Mouse (Mus musculus) brain, embryonic 14.5 days (tissue): ENCODE measurements at regions not wholly inside any gene's neighbourhood (a gene's known extent, or its start where the extent isn't known, plus 50 kb on each side); places are given as distances from the start of the nearest gene placed in this dataset.
"Not testable (repeated sequence)": the region's sequence is repeated elsewhere in the genome, so short reads cannot be mapped to it uniquely, and the experiment has no call there.

Source experiments
- DNase-seq: peaks from one replicate; pipeline ENCODE4 v3.0.0-alpha.2; 2011; ENCODE audit warnings: low read depth
- CTCF ChIP-seq: fragments of 200-500 bp; IDR thresholded peaks from 2 replicates; pipeline ENCODE4 v1.5.1; 2012; ENCODE audit warnings: inconsistent platforms, mild to moderate bottlenecking, moderate library complexity, borderline replicate concordance; ENCODE audit not compliant: insufficient read depth, insufficient read length; ENCODE audit errors: extremely low read depth
- POLR2A ChIP-seq: fragments of 200-500 bp; IDR thresholded peaks from 2 replicates; pipeline ENCODE4 v1.6.1; 2012; ENCODE audit warnings: mild to moderate bottlenecking, inconsistent platforms, borderline replicate concordance; ENCODE audit not compliant: poor library complexity, insufficient read depth, insufficient read length, severe bottlenecking; ENCODE audit errors: extremely low read depth

- peak; percentile 71 for DNase-seq
- TF ChIP-seq CTCF: no peak
- no peak for TF ChIP-seq POLR2A
These were observed 55.6 kb upstream of the Zfp366 start for GRCm38 (mm10) chr13:99128979-99129378.

- no peak for TF ChIP-seq CTCF
- no peak for TF ChIP-seq POLR2A
- no peak for DNase-seq
These were observed 56.3 kb upstream of the Zfp366 start for GRCm38 (mm10) chr13:99128284-99128691.

- peak; percentile 22 for DNase-seq
- TF ChIP-seq POLR2A (no peak), CTCF (no peak)
These were observed 56.9 kb upstream of the Zfp366 start for GRCm38 (mm10) chr13:99127716-99128115.

- DNase-seq: not testable (repeated sequence)
These were observed 57.7 kb upstream of the Zfp366 start for GRCm38 (mm10) chr13:99126971-99127370.

- TF ChIP-seq CTCF (no peak), POLR2A (no peak)
- no peak for DNase-seq
These were observed 58.1 kb upstream of the Zfp366 start for GRCm38 (mm10) chr13:99126538-99126937.

- no peak for TF ChIP-seq POLR2A
- peak; percentile 43; the same call in 1 of the 2 replicates for TF ChIP-seq CTCF
- DNase-seq: peak; percentile 16
These were observed 58.7 kb upstream of the Zfp366 start for GRCm38 (mm10) chr13:99125946-99126345.

GRCm38 (mm10) chr13:99124894-99125570, 59.6 kb upstream of the Zfp366 start:
- peak; percentile 5 for DNase-seq
- no peak for TF ChIP-seq POLR2A
- TF ChIP-seq CTCF: no peak

- TF ChIP-seq CTCF: no peak
- no peak for TF ChIP-seq POLR2A
These were observed 60.5 kb upstream of the Zfp366 start for GRCm38 (mm10) chr13:99124141-99124540.

GRCm38 (mm10) chr13:99123476-99124140, 61.0 kb upstream of the Zfp366 start:
- no peak for TF ChIP-seq POLR2A
- no peak for TF ChIP-seq CTCF
- no peak for DNase-seq

More at GRCm38 (mm10) chr13:99124141-99124540, 60.5 kb upstream of the Zfp366 start:
- DNase-seq: no peak

- DNase-seq: not testable (repeated sequence)
These were observed 62.1 kb upstream of the Zfp366 start for GRCm38 (mm10) chr13:99122539-99122938.

- TF ChIP-seq CTCF: no peak
- no peak for TF ChIP-seq POLR2A
- no peak for DNase-seq
These were observed 63.5 kb upstream of the Zfp366 start for GRCm38 (mm10) chr13:99121096-99121495.

- no peak for TF ChIP-seq CTCF
- no peak for TF ChIP-seq POLR2A
- no peak for DNase-seq
These were observed 64.7 kb upstream of the Zfp366 start for GRCm38 (mm10) chr13:99119941-99120340.
